Mouse (Mus musculus) embryonic facial prominence, embryonic 11.5 days (tissue): ENCODE measurements around the gene Gas2l2. TPM values are rescaled to one million over a fixed set of nuclear protein-coding genes. Genes with fewer than 3 reads are reported as not detected.

Experiments used
- ATAC-seq: fragments of 200-750 bp; cut with Nextera tagmentation; replicated peaks from 2 replicates; pipeline ENCODE4 v1.8.0; 2017; ENCODE audit warnings: low read depth; ENCODE audit not compliant: insufficient number of reproducible peaks, low FRiP score, low TSS enrichment
- DNase-seq: peaks from one replicate; pipeline ENCODE4 v3.0.0-alpha.2; 2015; ENCODE audit warnings: low spot score
- H3K27ac ChIP-seq: fragments of 300-500 bp; sonication (generic); replicated peaks from 2 replicates; pipeline ENCODE4 v1.5.1; 2014; ENCODE audit warnings: mild to moderate bottlenecking, low read depth, low read length, control low read depth
- H3K27me3 ChIP-seq: fragments of 300-500 bp; sonication (generic); 2 replicates; pipeline ENCODE4 v1.6.1; 2014; ENCODE audit warnings: mild to moderate bottlenecking, low read length, moderate library complexity, mixed read lengths; ENCODE audit not compliant: control insufficient read depth, insufficient read depth
- H3K36me3 ChIP-seq: fragments of 300-500 bp; sonication (generic); replicated peaks from 2 replicates; pipeline ENCODE4 v1.6.1; 2014; ENCODE audit warnings: low read depth, mild to moderate bottlenecking, low read length, moderate library complexity, mixed read lengths; ENCODE audit not compliant: control insufficient read depth, insufficient read depth
- H3K4me1 ChIP-seq: fragments of 300-500 bp; sonication (generic); 2 replicates; pipeline ENCODE4 v1.6.1; 2014; ENCODE audit warnings: low read length, mixed read lengths; ENCODE audit not compliant: control insufficient read depth, insufficient read depth
- H3K4me2 ChIP-seq: fragments of 300-500 bp; sonication (generic); 2 replicates; pipeline ENCODE4 v1.6.1; 2014; ENCODE audit warnings: low read depth, mild to moderate bottlenecking, control low read depth, low read length, moderate library complexity
- H3K4me3 ChIP-seq: fragments of 300-500 bp; sonication (generic); 2 replicates; pipeline ENCODE4 v1.5.1; 2014; ENCODE audit warnings: low read depth, low read length, control low read depth
- H3K9ac ChIP-seq: fragments of 300-500 bp; sonication (generic); replicated peaks from 2 replicates; pipeline ENCODE4 v1.6.1; 2014; ENCODE audit warnings: mild to moderate bottlenecking, control low read depth, low read length
- H3K9me3 ChIP-seq: fragments of 300-500 bp; sonication (generic); replicated peaks from 2 replicates; pipeline ENCODE4 v1.6.1; 2016; ENCODE audit warnings: mild to moderate bottlenecking, low read length, inconsistent platforms, mixed read lengths; ENCODE audit not compliant: control insufficient read depth
- WGBS: fragments of 180-500 bp; shearing (Covaris S2); extraction: QIAGEN DNeasy Blood & Tissue Kit; methylation state at CpG from one replicate; pipeline ENCODE4 v1.1.7; 2014; 5-methylcytosine and 5-hydroxymethylcytosine counted together
- polyA plus RNA-seq: library from polyadenylated mRNA; unstranded; fragments of >200 nt; fragmentation: Nextera tagmentation; extraction: Ambion mirVana; gene quantifications from 2 replicates; pipeline ENCODE4 v1.2.1, GENCODE M21; 2014

The Gas2l2 gene
- polyA plus RNA-seq, 1 experiment from 2014 or later: not detected

DNA sequence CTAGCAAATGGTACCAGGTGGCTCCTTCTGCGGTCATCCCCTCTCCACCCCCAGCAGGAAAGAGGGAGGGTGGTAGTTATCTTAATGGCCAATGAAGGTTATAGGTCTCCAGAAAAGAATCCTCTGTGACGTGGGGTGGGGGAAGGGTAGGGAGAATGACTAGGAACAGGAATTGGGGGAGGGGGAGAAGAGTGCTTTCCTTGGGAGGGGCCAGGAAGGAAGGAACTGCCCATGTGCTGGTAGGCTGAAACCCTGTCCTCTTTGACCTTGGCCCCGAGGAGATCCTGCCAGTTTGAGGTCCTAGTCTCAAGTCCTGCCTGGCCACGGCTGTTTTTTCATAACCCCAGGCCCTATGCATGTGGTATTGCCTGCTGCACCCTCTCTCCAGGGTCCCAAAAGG lies 20.0 kb upstream of the Gas2l2 start:
- Histone ChIP-seq H3K27ac (no peak overlapping the region), H3K4me1 (peaks cover 4% of the 10 kb centered on the region; the same call in 1 of the 2 replicates), H3K9me3 (no peaks in the 10 kb centered on the region), H3K36me3 (no peaks in the 10 kb centered on the region), H3K4me3 (no peak overlapping the region), H3K9ac (no peak overlapping the region), H3K4me2 (no peak overlapping the region), H3K27me3 (peaks cover 12% of the 10 kb centered on the region)
- ATAC-seq (no peak), DNase-seq (no peak)
- WGBS: 26% methylated on average over 4 of the region's 4 CpGs

GRCm38 (mm10) chr11:83448927-83449236 lies 19.6 kb upstream of the Gas2l2 start:
- Histone ChIP-seq H3K9ac (no peak overlapping the region), H3K36me3 (no peaks in the 10 kb centered on the region), H3K9me3 (no peaks in the 10 kb centered on the region), H3K27ac (0 out of 2 replicates have a peak overlapping the region, but pooled peaks have one; percentile 35), H3K4me2 (no peak overlapping the region; the same call in 1 of the 2 replicates), H3K27me3 (peaks cover 15% of the 10 kb centered on the region), H3K4me3 (no peak overlapping the region), H3K4me1 (peaks cover 4% of the 10 kb centered on the region; the same call in 1 of the 2 replicates)
- ATAC-seq (no peak), DNase-seq (no peak)

DNA sequence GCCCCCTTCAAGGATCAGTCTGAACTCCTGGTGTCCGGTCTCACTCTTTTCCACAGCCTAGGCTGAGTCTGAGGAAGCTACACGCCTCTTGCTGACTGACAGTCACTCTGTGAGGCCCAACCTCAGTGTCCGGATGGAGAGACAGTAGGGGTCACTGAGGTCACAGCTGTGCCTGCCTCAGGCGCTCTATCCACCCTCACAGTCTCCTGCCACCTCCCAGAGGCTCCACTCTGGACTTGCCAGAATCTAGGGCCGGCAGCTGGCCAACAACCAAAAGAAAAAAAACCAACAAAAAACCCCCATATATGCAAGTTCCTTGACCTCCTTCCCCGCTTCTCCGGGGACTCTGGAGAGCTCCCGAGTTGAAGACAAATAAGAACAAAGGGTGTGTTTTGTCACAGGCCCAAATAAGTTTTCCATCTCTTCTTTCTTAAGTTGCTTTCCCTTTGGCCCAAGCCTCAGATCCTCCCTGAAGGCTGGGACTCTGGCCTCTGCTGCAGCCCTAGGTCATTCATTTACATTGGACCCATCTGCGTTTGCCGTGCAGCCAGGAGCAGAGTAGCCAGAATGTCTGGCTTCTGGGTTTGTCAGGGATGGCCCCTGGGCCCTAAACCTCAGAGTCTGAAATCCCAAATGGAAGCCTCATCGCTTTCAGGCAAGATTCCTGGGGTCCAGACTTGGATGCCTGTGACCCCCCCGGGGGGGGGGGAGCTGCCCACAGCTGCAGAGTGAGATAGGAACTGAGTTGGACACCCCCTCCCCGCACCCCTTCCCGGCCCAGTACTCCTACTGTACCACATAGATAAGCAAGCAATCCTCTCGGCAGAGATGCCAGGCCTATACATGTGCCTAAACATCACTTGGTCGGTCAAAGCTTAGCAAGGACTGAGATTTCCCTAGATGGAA lies 19.0 kb upstream of the Gas2l2 start:
- DNase-seq: no peak

GRCm38 (mm10) chr11:83447612-83448011 lies 18.4 kb upstream of the Gas2l2 start:
- H3K9me3 ChIP-seq: no peaks in the 10 kb centered on the region
- peaks cover 22% of the 10 kb centered on the region for H3K27me3 ChIP-seq
- H3K9ac ChIP-seq: no peak overlapping the region
- H3K4me3 ChIP-seq: no peak overlapping the region
- H3K4me2 ChIP-seq: no peak overlapping the region
- DNase-seq (no peak), ATAC-seq (no peak)
- WGBS: 54% methylated on average over 10 of the region's 10 CpGs
- no peak overlapping the region for H3K27ac ChIP-seq
- no peaks in the 10 kb centered on the region for H3K36me3 ChIP-seq
- peaks cover 4% of the 10 kb centered on the region; the same call in 1 of the 2 replicates for H3K4me1 ChIP-seq

More for the DNA sequence above, 19.0 kb upstream of the Gas2l2 start:
- no peaks in the 10 kb centered on the region for H3K36me3 ChIP-seq
- peaks cover 18% of the 10 kb centered on the region for H3K27me3 ChIP-seq
- H3K4me2 ChIP-seq: no peak overlapping the region; the same call in 1 of the 2 replicates
- H3K4me1 ChIP-seq: peaks cover 4% of the 10 kb centered on the region; the same call in 1 of the 2 replicates
- no peak overlapping the region for H3K9ac ChIP-seq
- no peak for ATAC-seq
- no peaks in the 10 kb centered on the region for H3K9me3 ChIP-seq
- H3K27ac ChIP-seq: peak overlapping the region; percentile 35; the same call in 1 of the 2 replicates
- H3K4me3 ChIP-seq: no peak overlapping the region
- 25% methylated on average over 16 of the region's 16 CpGs for WGBS

DNA sequence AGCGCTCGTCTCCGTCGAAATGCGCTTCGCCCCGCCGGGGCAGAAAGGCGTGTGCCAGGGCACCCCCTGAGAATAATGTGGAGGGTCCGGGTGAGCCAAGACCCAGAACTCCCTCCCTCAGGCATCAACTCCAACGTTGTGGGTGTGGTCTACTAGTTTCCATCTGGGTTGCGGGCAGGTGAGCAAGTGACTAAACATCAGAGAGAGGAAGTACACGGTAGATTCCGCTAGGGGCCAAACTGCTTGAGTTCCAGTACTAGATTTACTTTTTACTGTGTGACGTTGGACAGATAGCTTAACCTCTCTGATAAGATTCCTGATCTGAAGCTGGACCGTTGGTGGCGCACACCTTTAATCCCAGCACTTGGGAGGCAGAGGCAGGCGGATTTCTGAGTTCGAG lies 15.7 kb upstream of the Gas2l2 start:
- WGBS: 28% methylated on average over 19 of the region's 19 CpGs
- Histone ChIP-seq H3K27ac (no peak overlapping the region), H3K4me2 (peak overlapping the region; percentile 27; the same call in 1 of the 2 replicates), H3K9ac (no peak overlapping the region), H3K4me1 (peaks cover 4% of the 10 kb centered on the region; the same call in 1 of the 2 replicates), H3K27me3 (peaks cover 41% of the 10 kb centered on the region), H3K4me3 (0 out of 2 replicates have a peak overlapping the region, but pooled peaks have one; percentile 9), H3K9me3 (no peaks in the 10 kb centered on the region), H3K36me3 (no peaks in the 10 kb centered on the region)
- no peak for DNase-seq
- no peak for ATAC-seq

DNA sequence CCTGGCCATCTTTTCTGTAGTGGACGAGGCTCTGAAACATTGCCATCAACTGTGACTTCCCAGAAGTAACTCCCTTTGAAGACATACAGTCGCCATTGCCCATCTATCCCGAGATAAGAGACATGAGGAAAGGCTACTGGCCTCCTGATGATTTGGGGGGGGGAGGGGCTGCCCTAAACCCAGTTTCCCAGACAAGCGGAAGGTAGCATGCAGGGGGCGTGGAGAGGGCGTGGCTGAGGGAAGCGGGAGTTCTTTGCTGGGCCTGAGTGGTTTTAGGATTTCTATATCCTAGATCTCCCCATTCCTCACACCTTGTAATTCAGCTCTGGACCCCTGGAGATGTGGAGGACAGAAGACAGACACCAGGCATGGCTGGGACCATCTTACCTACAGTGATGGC lies 14.6 kb upstream of the Gas2l2 start:
- no peak overlapping the region for H3K4me3 ChIP-seq
- no peak for DNase-seq

GRCm38 (mm10) chr11:83442596-83443267 lies 13.5 kb upstream of the Gas2l2 start:
- ATAC-seq (no peak), DNase-seq (peak; percentile 91)
- H3K27ac ChIP-seq: no peak overlapping the region
- WGBS: 9% methylated on average over 29 of the region's 29 CpGs
- no peaks in the 10 kb centered on the region for H3K36me3 ChIP-seq
- H3K4me3 ChIP-seq: no peak overlapping the region
- H3K4me1 ChIP-seq: no peaks in the 10 kb centered on the region
- peak overlapping the region; percentile 26 for H3K4me2 ChIP-seq
- H3K27me3 ChIP-seq: peaks cover 41% of the 10 kb centered on the region
- H3K9me3 ChIP-seq: no peaks in the 10 kb centered on the region
- no peak overlapping the region; the same call in 1 of the 2 replicates for H3K9ac ChIP-seq

More for the DNA sequence above, 14.6 kb upstream of the Gas2l2 start:
- H3K27ac ChIP-seq: no peak overlapping the region
- peaks cover 4% of the 10 kb centered on the region; the same call in 1 of the 2 replicates for H3K4me1 ChIP-seq
- peaks cover 41% of the 10 kb centered on the region for H3K27me3 ChIP-seq
- no peak overlapping the region for H3K9ac ChIP-seq
- no peaks in the 10 kb centered on the region for H3K9me3 ChIP-seq
- no peak for ATAC-seq
- no peaks in the 10 kb centered on the region for H3K36me3 ChIP-seq
- no peak overlapping the region for H3K4me2 ChIP-seq
- 13% methylated on average over 7 of the region's 7 CpGs for WGBS

GRCm38 (mm10) chr11:83441235-83441634 lies 12.0 kb upstream of the Gas2l2 start:
- H3K27me3 ChIP-seq: peaks cover 41% of the 10 kb centered on the region

More at GRCm38 (mm10) chr11:83441235-83441634, 12.0 kb upstream of the Gas2l2 start:
- 32% methylated on average over 7 of the region's 7 CpGs for WGBS
- H3K27ac ChIP-seq: no peak overlapping the region
- DNase-seq (no peak), ATAC-seq (no peak)
- H3K9ac ChIP-seq: no peak overlapping the region
- H3K4me1 ChIP-seq: no peaks in the 10 kb centered on the region
- H3K4me2 ChIP-seq: no peak overlapping the region
- H3K9me3 ChIP-seq: no peaks in the 10 kb centered on the region
- H3K4me3 ChIP-seq: no peak overlapping the region
- no peaks in the 10 kb centered on the region for H3K36me3 ChIP-seq
